Mouse (Mus musculus) liver, embryonic 13.5 days (tissue): Measurements from ENCODE around the gene Nid2. TPM values are rescaled to one million over a fixed set of nuclear protein-coding genes. Genes with fewer than 3 reads are reported as not detected.
A peak's percentile ranks its signal among the peaks of the same experiment; 100 is the strongest.

Source experiments
- ATAC-seq: fragments of 200-750 bp; cut with Nextera tagmentation; 2 replicates; pipeline ENCODE4 v1.8.0; 2017; ENCODE audit warnings: low read depth, mild to moderate bottlenecking, moderate number of reproducible peaks, moderate library complexity
- DNase-seq: peaks from one replicate; pipeline ENCODE4 v3.0.0; 2022
- H3K27ac ChIP-seq: fragments of 300-500 bp; sonication (generic); 2 replicates; pipeline ENCODE4 v1.5.1; 2015; ENCODE audit warnings: moderate library complexity, mild to moderate bottlenecking, inconsistent platforms
- H3K27me3 ChIP-seq: fragments of 300-500 bp; sonication (generic); 2 replicates; pipeline ENCODE4 v1.6.1; 2015; ENCODE audit warnings: mild to moderate bottlenecking, inconsistent platforms
- H3K36me3 ChIP-seq: fragments of 300-500 bp; sonication (generic); 2 replicates; pipeline ENCODE4 v1.6.1; 2015; ENCODE audit warnings: mild to moderate bottlenecking, inconsistent platforms
- H3K4me1 ChIP-seq: fragments of 300-500 bp; sonication (generic); replicated peaks from 2 replicates; pipeline ENCODE4 v1.6.1; 2015; ENCODE audit warnings: inconsistent platforms
- H3K4me2 ChIP-seq: fragments of 300-500 bp; sonication (generic); 2 replicates; pipeline ENCODE4 v1.6.1; 2015; ENCODE audit warnings: inconsistent platforms, mild to moderate bottlenecking, moderate library complexity
- H3K4me3 ChIP-seq: fragments of 300-500 bp; sonication (generic); replicated peaks from 2 replicates; pipeline ENCODE4 v1.5.1; 2015; ENCODE audit warnings: mild to moderate bottlenecking, inconsistent platforms
- H3K9ac ChIP-seq: fragments of 300-500 bp; sonication (generic); 2 replicates; pipeline ENCODE4 v1.6.1; 2015; ENCODE audit warnings: mild to moderate bottlenecking, inconsistent platforms
- H3K9me3 ChIP-seq: fragments of 300-500 bp; sonication (generic); replicated peaks from 2 replicates; pipeline ENCODE4 v1.6.1; 2016; ENCODE audit warnings: inconsistent platforms
- WGBS: fragments of 180-500 bp; shearing (Covaris S2); methylation state at CpG from one replicate; pipeline ENCODE4 v1.1.7; 2015; ENCODE audit not compliant: insufficient replicate concordance; 5-methylcytosine and 5-hydroxymethylcytosine counted together
- polyA plus RNA-seq: library from polyadenylated mRNA; unstranded; fragments of >200 nt; fragmentation: Nextera tagmentation; extraction: Ambion mirVana; gene quantifications from 2 replicates; pipeline ENCODE4 v1.2.1, GENCODE M21; 2015

The Nid2 gene
- polyA plus RNA-seq, 1 experiment from 2014 or later: 13.9 TPM

DNA sequence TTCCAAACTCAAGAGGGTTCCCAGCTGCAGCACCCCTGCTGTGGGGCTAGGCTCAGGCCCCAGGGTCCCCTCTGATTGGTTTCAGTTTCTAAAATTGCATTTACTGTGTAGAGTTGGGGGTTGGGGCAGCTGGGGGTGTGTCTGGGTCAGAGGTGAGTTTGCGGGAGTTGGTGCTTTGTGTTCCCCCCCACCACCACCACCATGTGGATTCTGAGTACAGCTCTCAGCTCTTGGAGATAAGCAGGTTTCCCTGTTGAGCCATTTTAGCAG, 15.2 kb downstream of the Nid2 start:
- Histone ChIP-seq H3K4me1 (peaks cover 77% of the 10 kb centered on the region), H3K27me3 (no peaks in the 10 kb centered on the region), H3K9ac (no peak overlapping the region), H3K27ac (no peak overlapping the region), H3K9me3 (no peaks in the 10 kb centered on the region), H3K4me2 (no peak overlapping the region), H3K36me3 (peaks cover 11% of the 10 kb centered on the region; the same call in 1 of the 2 replicates), H3K4me3 (no peak overlapping the region)
- ATAC-seq: no peak
- 24% methylated on average over 1 of the region's 1 CpGs for WGBS
- no peak for DNase-seq

GRCm38 (mm10) chr14:19768648-19769047, 17.6 kb downstream of the Nid2 start:
- WGBS: 64% methylated on average over 6 of the region's 6 CpGs
- H3K9ac ChIP-seq: no peak overlapping the region
- no peak for DNase-seq
- H3K9me3 ChIP-seq: no peaks in the 10 kb centered on the region
- H3K27me3 ChIP-seq: no peaks in the 10 kb centered on the region
- H3K36me3 ChIP-seq: peaks cover 11% of the 10 kb centered on the region; the same call in 1 of the 2 replicates
- H3K27ac ChIP-seq: no peak overlapping the region
- no peak overlapping the region for H3K4me3 ChIP-seq
- H3K4me2 ChIP-seq: no peak overlapping the region
- peaks cover 57% of the 10 kb centered on the region for H3K4me1 ChIP-seq
- no peak for ATAC-seq

DNA sequence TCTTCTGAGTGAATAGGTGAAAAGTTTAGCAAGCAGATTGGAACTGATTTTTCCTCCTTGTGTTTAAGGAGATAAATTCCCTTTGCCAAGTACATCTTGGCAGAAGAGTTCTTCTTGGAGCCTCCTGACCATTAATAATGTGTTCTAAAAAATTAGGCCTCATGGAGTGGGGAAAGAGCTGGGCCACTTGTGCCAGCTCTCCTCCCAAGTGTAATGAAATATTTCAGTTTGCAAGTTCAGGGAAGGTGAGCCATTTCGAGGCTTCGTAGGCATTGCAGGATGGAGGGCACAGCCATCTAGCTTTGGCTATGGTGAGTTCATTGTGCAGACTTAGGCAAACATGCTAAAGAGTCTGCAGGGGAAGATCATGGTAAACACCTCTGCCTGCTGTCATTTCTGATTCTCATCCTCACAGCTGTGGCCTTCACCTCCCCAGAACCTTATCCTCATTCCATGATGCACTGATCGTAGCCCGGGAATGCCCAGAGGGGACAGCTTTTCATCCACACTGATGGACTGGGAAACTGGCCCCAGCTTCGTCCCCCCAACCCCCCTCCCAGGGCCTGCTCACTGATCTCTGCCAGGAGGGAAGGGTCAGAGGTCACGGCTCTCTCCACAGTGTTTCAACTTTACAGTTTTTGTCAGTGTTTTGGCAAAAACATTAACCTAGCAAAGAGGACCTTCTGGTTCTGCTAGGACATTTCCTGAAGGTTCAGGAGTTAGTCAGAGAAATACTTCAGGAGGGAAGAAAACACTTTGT, 18.6 kb downstream of the Nid2 start:
- H3K9ac ChIP-seq: no peak overlapping the region
- DNase-seq: no peak
- 0 out of 2 replicates have a peak overlapping the region, but pooled peaks have one; percentile 21 for H3K27ac ChIP-seq
- no peak for ATAC-seq
- H3K9me3 ChIP-seq: no peaks in the 10 kb centered on the region
- peaks cover 51% of the 10 kb centered on the region for H3K4me1 ChIP-seq
- H3K4me2 ChIP-seq: no peak overlapping the region
- peaks cover 11% of the 10 kb centered on the region; the same call in 1 of the 2 replicates for H3K36me3 ChIP-seq
- H3K27me3 ChIP-seq: no peaks in the 10 kb centered on the region
- 66% methylated on average over 6 of the region's 6 CpGs for WGBS
- H3K4me3 ChIP-seq: no peak overlapping the region

- peaks cover 37% of the 10 kb centered on the region for H3K4me1 ChIP-seq
- DNase-seq (no peak), ATAC-seq (0 out of 2 replicates have a peak, but pooled peaks have one; percentile 35)
- WGBS: 34% methylated on average over 7 of the region's 7 CpGs
- H3K36me3 ChIP-seq: peaks cover 5% of the 10 kb centered on the region; the same call in 1 of the 2 replicates
- H3K9ac ChIP-seq: no peak overlapping the region
- H3K9me3 ChIP-seq: no peaks in the 10 kb centered on the region
- no peak overlapping the region for H3K27ac ChIP-seq
- no peaks in the 10 kb centered on the region for H3K27me3 ChIP-seq
- no peak overlapping the region for H3K4me3 ChIP-seq
- H3K4me2 ChIP-seq: no peak overlapping the region
These were observed 20.1 kb downstream of the Nid2 start for GRCm38 (mm10) chr14:19771173-19771572.

GRCm38 (mm10) chr14:19774036-19774628, 23.1 kb downstream of the Nid2 start:
- ATAC-seq (no peak), DNase-seq (no peak)
- Histone ChIP-seq H3K4me2 (no peak overlapping the region), H3K4me3 (no peak overlapping the region), H3K9ac (no peak overlapping the region), H3K4me1 (peaks cover 23% of the 10 kb centered on the region), H3K27me3 (no peaks in the 10 kb centered on the region), H3K9me3 (no peaks in the 10 kb centered on the region), H3K27ac (no peak overlapping the region), H3K36me3 (peaks cover 7% of the 10 kb centered on the region)
- 72% methylated on average over 13 of the region's 13 CpGs for WGBS

GRCm38 (mm10) chr14:19775491-19775890, 24.4 kb downstream of the Nid2 start:
- H3K9ac ChIP-seq: no peak overlapping the region
- ATAC-seq (no peak), DNase-seq (no peak)
- H3K27ac ChIP-seq: no peak overlapping the region
- no peaks in the 10 kb centered on the region for H3K27me3 ChIP-seq
- 74% methylated on average over 4 of the region's 4 CpGs for WGBS
- peaks cover 7% of the 10 kb centered on the region for H3K36me3 ChIP-seq
- no peaks in the 10 kb centered on the region for H3K9me3 ChIP-seq
- H3K4me1 ChIP-seq: peaks cover 15% of the 10 kb centered on the region
- no peak overlapping the region for H3K4me3 ChIP-seq
- no peak overlapping the region for H3K4me2 ChIP-seq

- H3K9me3 ChIP-seq: no peaks in the 10 kb centered on the region
- no peaks in the 10 kb centered on the region for H3K27me3 ChIP-seq
- no peak overlapping the region for H3K4me3 ChIP-seq
- H3K36me3 ChIP-seq: peaks cover 7% of the 10 kb centered on the region
- H3K4me1 ChIP-seq: peaks cover 11% of the 10 kb centered on the region
- H3K27ac ChIP-seq: no peak overlapping the region
- ATAC-seq (no peak), DNase-seq (no peak)
- H3K9ac ChIP-seq: no peak overlapping the region
- 80% methylated on average over 5 of the region's 5 CpGs for WGBS
- no peak overlapping the region for H3K4me2 ChIP-seq
These were observed 25.1 kb downstream of the Nid2 start for GRCm38 (mm10) chr14:19776179-19776578.

- H3K9me3 ChIP-seq: no peaks in the 10 kb centered on the region
- peaks cover 7% of the 10 kb centered on the region for H3K36me3 ChIP-seq
- peaks cover 9% of the 10 kb centered on the region for H3K4me1 ChIP-seq
- no peak overlapping the region for H3K4me3 ChIP-seq
- WGBS: 49% methylated on average over 6 of the region's 6 CpGs
- H3K27ac ChIP-seq: no peak overlapping the region
- H3K27me3 ChIP-seq: no peaks in the 10 kb centered on the region
- H3K9ac ChIP-seq: no peak overlapping the region
- H3K4me2 ChIP-seq: no peak overlapping the region
- ATAC-seq (peak; percentile 12; the same call in 1 of the 2 replicates), DNase-seq (no peak)
These were observed 25.8 kb downstream of the Nid2 start for GRCm38 (mm10) chr14:19776890-19777289.

GRCm38 (mm10) chr14:19777365-19777764, 26.3 kb downstream of the Nid2 start:
- Histone ChIP-seq H3K4me2 (no peak overlapping the region), H3K9ac (no peak overlapping the region), H3K27ac (no peak overlapping the region), H3K4me3 (no peak overlapping the region), H3K36me3 (peaks cover 7% of the 10 kb centered on the region), H3K9me3 (no peaks in the 10 kb centered on the region), H3K27me3 (no peaks in the 10 kb centered on the region), H3K4me1 (peaks cover 9% of the 10 kb centered on the region; the same call in 1 of the 2 replicates)
- DNase-seq (no peak), ATAC-seq (no peak)
- WGBS: 80% methylated on average over 6 of the region's 6 CpGs

GRCm38 (mm10) chr14:19777945-19778344, 26.9 kb downstream of the Nid2 start:
- Histone ChIP-seq H3K27ac (no peak overlapping the region), H3K9me3 (no peaks in the 10 kb centered on the region), H3K36me3 (peaks cover 7% of the 10 kb centered on the region), H3K4me2 (no peak overlapping the region), H3K4me1 (peaks cover 9% of the 10 kb centered on the region; the same call in 1 of the 2 replicates), H3K4me3 (no peak overlapping the region), H3K9ac (no peak overlapping the region), H3K27me3 (no peaks in the 10 kb centered on the region)
- no peak for DNase-seq
- no peak for ATAC-seq
- WGBS: 59% methylated on average over 13 of the region's 13 CpGs

- no peaks in the 10 kb centered on the region for H3K27me3 ChIP-seq
- no peaks in the 10 kb centered on the region; the same call in 1 of the 2 replicates for H3K36me3 ChIP-seq
- 69% methylated on average over 9 of the region's 9 CpGs for WGBS
- H3K4me1 ChIP-seq: no peaks in the 10 kb centered on the region
- no peak for ATAC-seq
- no peaks in the 10 kb centered on the region for H3K9me3 ChIP-seq
- H3K4me3 ChIP-seq: no peak overlapping the region
- DNase-seq: no peak
- H3K4me2 ChIP-seq: no peak overlapping the region
- H3K27ac ChIP-seq: no peak overlapping the region
- no peak overlapping the region for H3K9ac ChIP-seq
These were observed 34.9 kb downstream of the Nid2 start for GRCm38 (mm10) chr14:19785797-19786588.
